ENCODE assay signal across 34 mouse cellular contexts in the genomic region with DNA sequence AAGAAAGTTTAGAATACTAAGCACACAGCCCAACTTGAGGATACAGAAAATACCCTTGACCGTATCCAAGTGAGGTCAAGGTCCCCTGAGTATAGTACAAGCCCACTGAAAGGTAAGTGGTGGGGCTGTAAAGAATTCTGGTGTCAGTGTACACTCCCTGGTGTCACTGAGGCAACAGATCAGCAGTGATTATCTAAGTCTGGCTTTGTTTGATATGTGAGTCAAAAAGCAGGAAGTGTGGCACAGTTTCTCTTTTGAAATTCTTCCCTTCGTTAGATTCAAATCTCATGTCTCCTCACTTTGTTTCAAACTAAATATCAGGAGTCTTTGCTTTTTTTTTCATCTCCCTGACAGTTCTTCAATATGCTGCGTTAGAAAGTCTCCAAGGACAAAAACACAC. TPM values are rescaled to one million over a fixed set of nuclear protein-coding genes. Genes with fewer than 3 reads are reported as not detected.
DNase-seq lines count a peak whose midpoint lies in the region; ATAC-seq and TF ChIP-seq lines count a peak whose summit lies in the region.
"Had no signal": no experiment of that assay in that cellular context is flagged by ENCODE, and none has a peak within 500 bp of the region (broad histone marks: within the 10 kb centered on the region; RNA-seq: fewer than 3 reads in every experiment).

No protein-coding gene starts in this region.

- no peaks in the 10 kb centered on the region for H3K9me3 ChIP-seq in hindbrain, postnatal 0 days (ENCODE audit: low read length)
- no peaks in the 10 kb centered on the region for H3K9me3 ChIP-seq in hindbrain, embryonic 16.5 days (ENCODE audit: control insufficient read depth, low read length)
- H3K9me3 ChIP-seq in ES-Bruce4 (replicated peaks; ENCODE audit: control insufficient read depth, insufficient read depth, low read length, poor library complexity, severe bottlenecking) = no peaks in the 10 kb centered on the region
- no peaks in the 10 kb centered on the region for H3K9me3 ChIP-seq in forebrain, embryonic 10.5 days
- H3K9me3 ChIP-seq: embryonic facial prominence, embryonic 12.5 days; embryonic facial prominence, embryonic 15.5 days; forebrain, embryonic 12.5 days; forebrain, embryonic 15.5 days; G1E; heart, embryonic 12.5 days; heart, embryonic 15.5 days; hindbrain, embryonic 10.5 days; hindbrain, embryonic 13.5 days had no signal

- no peak overlapping the region for H3K4me2 ChIP-seq in hindbrain, postnatal 0 days (ENCODE audit: low read depth, low read length)
- H3K4me2 ChIP-seq in hindbrain, embryonic 16.5 days (ENCODE audit: low read length) = no peak overlapping the region
- H3K4me2 ChIP-seq in myocyte (ENCODE audit: low read depth) = peak overlapping the region; percentile 9
- H3K4me2 ChIP-seq: embryonic facial prominence, embryonic 12.5 days; embryonic facial prominence, embryonic 15.5 days; forebrain, embryonic 12.5 days; forebrain, embryonic 15.5 days; heart, embryonic 12.5 days; heart, embryonic 15.5 days; hindbrain, embryonic 13.5 days had no signal

- TF ChIP-seq EP300 in ES-Bruce4 (IDR thresholded peaks at IDR 0.05; ENCODE audit: insufficient read depth, low read depth, low read length) = no peak

- no peak overlapping the region for H3ac ChIP-seq in myocyte (ENCODE audit: control insufficient read depth, insufficient read length)

- TF ChIP-seq CTCF in hindbrain, postnatal 0 days (IDR thresholded peaks at IDR 0.05; ENCODE audit: low read depth) = no peak
- no peak for TF ChIP-seq CTCF in ES-Bruce4 (IDR thresholded peaks at IDR 0.05; ENCODE audit: low read depth, low read length)
- TF ChIP-seq CTCF in lung, adult 2 months (IDR thresholded peaks at IDR 0.05; ENCODE audit: insufficient read depth, low read length) = no peak

- TF ChIP-seq POLR2A in ES-Bruce4 (IDR thresholded peaks at IDR 0.05; ENCODE audit: insufficient read depth, low read length) (no peak), myocyte (IDR thresholded peaks at IDR 0.05; ENCODE audit: insufficient read length, low read depth) (no peak)
- no peak for TF ChIP-seq POLR2A in lung, adult 2 months (IDR thresholded peaks at IDR 0.05; ENCODE audit: borderline replicate concordance, extremely low read depth, low read depth, low read length)

- 54% methylated on average over 3 of the region's 3 CpGs for WGBS in hindbrain, postnatal 0 days
- 58% methylated on average over 3 of the region's 3 CpGs for WGBS in hindbrain, embryonic 16.5 days
- 80% methylated on average over 3 of the region's 3 CpGs for WGBS in forebrain, embryonic 10.5 days
- 34% methylated on average over 3 of the region's 3 CpGs for WGBS in lung, adult 2 months

- no peak for ATAC-seq in hindbrain, postnatal 0 days
- no peak for ATAC-seq in hindbrain, embryonic 16.5 days
- ATAC-seq: forebrain, embryonic 15.5 days; intestine, postnatal 0 days had no signal

- no peaks in the 10 kb centered on the region for H3K27me3 ChIP-seq in hindbrain, postnatal 0 days (ENCODE audit: insufficient read depth, low read length)
- H3K27me3 ChIP-seq in hindbrain, embryonic 16.5 days (replicated peaks; ENCODE audit: control insufficient read depth, insufficient read depth, low read length) = no peaks in the 10 kb centered on the region
- H3K27me3 ChIP-seq in ES-Bruce4 (ENCODE audit: control insufficient read depth, insufficient read depth, low read length, poor library complexity, severe bottlenecking) = no peaks in the 10 kb centered on the region
- H3K27me3 ChIP-seq in myocyte (ENCODE audit: control insufficient read depth, insufficient read depth, insufficient read length) = peaks cover 8% of the 10 kb centered on the region
- H3K27me3 ChIP-seq in forebrain, embryonic 10.5 days (ENCODE audit: poor library complexity, severe bottlenecking) = no peaks in the 10 kb centered on the region
- H3K27me3 ChIP-seq: embryonic facial prominence, embryonic 15.5 days; forebrain, embryonic 12.5 days; forebrain, embryonic 15.5 days had no signal

- H3K27ac ChIP-seq in hindbrain, postnatal 0 days = peak overlapping the region; percentile 15; the same call in 1 of the 2 replicates
- no peak overlapping the region for H3K27ac ChIP-seq in hindbrain, embryonic 16.5 days (ENCODE audit: low read depth, low read length)
- peak overlapping the region; percentile 36; the same call in 1 of the 2 replicates for H3K27ac ChIP-seq in ES-Bruce4 (ENCODE audit: insufficient read depth, low read length)
- no peak overlapping the region for H3K27ac ChIP-seq in forebrain, embryonic 10.5 days
- H3K27ac ChIP-seq: embryonic facial prominence, embryonic 12.5 days; embryonic facial prominence, embryonic 15.5 days; forebrain, embryonic 12.5 days; forebrain, embryonic 15.5 days; gastrocnemius, adult 2 months; heart, embryonic 15.5 days; hindbrain, embryonic 10.5 days; hindbrain, embryonic 13.5 days had no signal

- H3K9ac ChIP-seq in hindbrain, postnatal 0 days (replicated peaks; ENCODE audit: low read length) = no peak overlapping the region
- H3K9ac ChIP-seq in hindbrain, embryonic 16.5 days (ENCODE audit: low read depth, low read length) = no peak overlapping the region
- no peak overlapping the region for H3K9ac ChIP-seq in ES-Bruce4 (ENCODE audit: low read depth, poor library complexity, severe bottlenecking)
- H3K9ac ChIP-seq: embryonic facial prominence, embryonic 12.5 days; embryonic facial prominence, embryonic 15.5 days; forebrain, embryonic 12.5 days; forebrain, embryonic 15.5 days; heart, embryonic 12.5 days; heart, embryonic 15.5 days; hindbrain, embryonic 13.5 days had no signal

- no peaks in the 10 kb centered on the region for H3K79me2 ChIP-seq in myocyte (ENCODE audit: control insufficient read depth, insufficient read depth)

- H3K4me3 ChIP-seq in hindbrain, postnatal 0 days (ENCODE audit: low read length) = no peak overlapping the region
- no peak overlapping the region for H3K4me3 ChIP-seq in hindbrain, embryonic 16.5 days (ENCODE audit: low read length)
- H3K4me3 ChIP-seq in ES-Bruce4 (ENCODE audit: low read depth, low read length) (no peak overlapping the region), myocyte (no peak overlapping the region)
- H3K4me3 ChIP-seq in forebrain, embryonic 10.5 days = no peak overlapping the region
- no peak overlapping the region for H3K4me3 ChIP-seq in lung, adult 2 months (replicated peaks; ENCODE audit: extremely low read depth, low read depth, low read length)
- H3K4me3 ChIP-seq: embryonic facial prominence, embryonic 12.5 days; embryonic facial prominence, embryonic 15.5 days; forebrain, embryonic 12.5 days; forebrain, embryonic 15.5 days; gastrocnemius, adult 2 months; heart, embryonic 12.5 days; heart, embryonic 15.5 days; hindbrain, embryonic 10.5 days; hindbrain, embryonic 13.5 days had no signal

- H3K4me1 ChIP-seq in hindbrain, postnatal 0 days (ENCODE audit: insufficient read depth, low read length) = no peaks in the 10 kb centered on the region
- H3K4me1 ChIP-seq in hindbrain, embryonic 16.5 days (ENCODE audit: control insufficient read depth, insufficient read depth, low read depth, low read length) = no peaks in the 10 kb centered on the region
- peaks cover 11% of the 10 kb centered on the region for H3K4me1 ChIP-seq in ES-Bruce4 (ENCODE audit: control insufficient read depth, insufficient read depth, low read length)
- peaks cover 35% of the 10 kb centered on the region for H3K4me1 ChIP-seq in forebrain, embryonic 10.5 days
- H3K4me1 ChIP-seq in lung, adult 2 months (ENCODE audit: control insufficient read depth, insufficient read depth, low read length) = no peaks in the 10 kb centered on the region; the same call in 1 of the 2 replicates
- H3K4me1 ChIP-seq: embryonic facial prominence, embryonic 15.5 days; heart, embryonic 12.5 days; heart, embryonic 15.5 days had no signal

- no peaks in the 10 kb centered on the region for H3K36me3 ChIP-seq in hindbrain, postnatal 0 days (ENCODE audit: insufficient read depth, low read length)
- no peaks in the 10 kb centered on the region for H3K36me3 ChIP-seq in hindbrain, embryonic 16.5 days (ENCODE audit: control insufficient read depth, insufficient read depth, low read length)
- H3K36me3 ChIP-seq in ES-Bruce4 (ENCODE audit: control insufficient read depth, insufficient read depth, low read length, poor library complexity, severe bottlenecking) = no peaks in the 10 kb centered on the region
- no peaks in the 10 kb centered on the region for H3K36me3 ChIP-seq in myocyte (ENCODE audit: control insufficient read depth, insufficient read depth)
- H3K36me3 ChIP-seq in forebrain, embryonic 10.5 days (replicated peaks) = no peaks in the 10 kb centered on the region
- H3K36me3 ChIP-seq: embryonic facial prominence, embryonic 12.5 days; embryonic facial prominence, embryonic 15.5 days; forebrain, embryonic 12.5 days; forebrain, embryonic 15.5 days; G1E; heart, embryonic 12.5 days; heart, embryonic 15.5 days; hindbrain, embryonic 10.5 days; hindbrain, embryonic 13.5 days had no signal

- no peak for DNase-seq in hindbrain, postnatal 0 days (ENCODE audit: low spot score)
- DNase-seq in R1 (ENCODE audit: low read depth, low spot score) = peak; percentile 65
- DNase-seq in adrenal gland, adult (ENCODE audit: inconsistent age in 2 of 2, low spot score in 1 of 2) = no peak
- DNase-seq in forebrain, embryonic 10.5 days (ENCODE audit: extremely low spot score, low spot score) = no peak
- no peak for DNase-seq in lung, adult 2 months
- DNase-seq: adrenal gland, adult 2 months; adrenal gland, postnatal 14 days; B cell, adult 2 months; cerebellum, adult 11 months; cerebellum, adult 2 months; cerebellum, adult 9-11 months; cerebellum, postnatal 25 days; gastrocnemius, adult 2 months; gastrocnemius, postnatal 14 days; heart, adult 11 months; heart, postnatal 10 days; heart, postnatal 36 days had no signal

RNA-seq across cellular contexts. Expression of a gene that starts 18.4 kb away (rescaled TPM):
- 1.2 and 3.0 TPM in 2 replicates for total RNA-seq in hindbrain, postnatal 0 days (2014; rRNA removed)
- 0.56 and 0.82 TPM in 2 replicates for polyA plus RNA-seq in hindbrain, postnatal 0 days (2015; fragmentation: Nextera tagmentation; extraction: Ambion mirVana)
- polyA plus RNA-seq in hindbrain, embryonic 16.5 days (2015; fragmentation: Nextera tagmentation; extraction: Ambion mirVana) = 1.8 and 2.1 TPM in 2 replicates
- polyA plus RNA-seq in ES-Bruce4 (2011; ENCODE audit: insufficient read depth, insufficient read length, low read depth, missing spikeins) (0.33 and 0.40 TPM in 2 replicates), myocyte (2012; fragmentation: generic; extraction: Trizol) (not detected)
- 1.0 and 1.9 TPM in 2 replicates for polyA plus RNA-seq in forebrain, embryonic 10.5 days (2016; fragmentation: Nextera tagmentation; extraction: Ambion mirVana)
- not detected in 2 replicates for polyA plus RNA-seq in lung, adult 2 months (2012; rRNA removed)
- total RNA-seq: adrenal gland, adult 2 months; adrenal gland, postnatal 14 days; adrenal gland, postnatal 4 days; common myeloid progenitor, adult 5-6 weeks; gastrocnemius, adult 2 months; gastrocnemius, postnatal 14 days; gastrocnemius, postnatal 4 days; heart, postnatal 10 days; heart, postnatal 36 days had no signal
- polyA plus RNA-seq: adrenal gland, adult 2 months; G1E; heart, embryonic 12.5 days; heart, embryonic 15.5 days; intestine, embryonic 14.5 days; intestine, postnatal 0 days had no signal

RNA-seq across cellular contexts. Expression of a gene that starts 32.9 kb away (rescaled TPM):
- 46.2 and 51.3 TPM in 2 replicates for total RNA-seq in hindbrain, postnatal 0 days (2014; rRNA removed)
- polyA plus RNA-seq in hindbrain, postnatal 0 days (2015; fragmentation: Nextera tagmentation; extraction: Ambion mirVana) = 31.0 and 31.1 TPM in 2 replicates
- 14.9 and 15.2 TPM in 2 replicates for polyA plus RNA-seq in hindbrain, embryonic 16.5 days (2015; fragmentation: Nextera tagmentation; extraction: Ambion mirVana)
- polyA plus RNA-seq in ES-Bruce4 (2011; ENCODE audit: insufficient read depth, insufficient read length, low read depth, missing spikeins) (24.8 and 26.6 TPM in 2 replicates), myocyte (2012; fragmentation: generic; extraction: Trizol) (0.42 TPM)
- polyA plus RNA-seq in forebrain, embryonic 10.5 days (2016; fragmentation: Nextera tagmentation; extraction: Ambion mirVana) = 20.7 and 21.5 TPM in 2 replicates
- polyA plus RNA-seq in lung, adult 2 months (2012; rRNA removed) = 0.06 TPM in 1 of 2 replicates, not detected in the other
- total RNA-seq: adrenal gland, adult 2 months; adrenal gland, postnatal 14 days; common myeloid progenitor, adult 5-6 weeks; gastrocnemius, adult 2 months; gastrocnemius, postnatal 14 days; gastrocnemius, postnatal 4 days; heart, postnatal 10 days; heart, postnatal 36 days had no signal
- polyA plus RNA-seq: G1E; intestine, embryonic 14.5 days; intestine, postnatal 0 days had no signal

RNA-seq across cellular contexts. Expression of a gene that starts 42.7 kb away (rescaled TPM):
- 234 TPM in 2 replicates for total RNA-seq in hindbrain, postnatal 0 days (2014; rRNA removed)
- 35.9 and 40.2 TPM in 2 replicates for polyA plus RNA-seq in hindbrain, postnatal 0 days (2015; fragmentation: Nextera tagmentation; extraction: Ambion mirVana)
- 7.3 and 7.8 TPM in 2 replicates for polyA plus RNA-seq in hindbrain, embryonic 16.5 days (2015; fragmentation: Nextera tagmentation; extraction: Ambion mirVana)
- polyA plus RNA-seq in ES-Bruce4 (2011; ENCODE audit: insufficient read depth, insufficient read length, low read depth, missing spikeins) = 25.2 and 27.0 TPM in 2 replicates
- 0.88 TPM for polyA plus RNA-seq in myocyte (2012; fragmentation: generic; extraction: Trizol)
- polyA plus RNA-seq in forebrain, embryonic 10.5 days (2016; fragmentation: Nextera tagmentation; extraction: Ambion mirVana) = 7.0 and 7.3 TPM in 2 replicates
- not detected in 2 replicates for polyA plus RNA-seq in lung, adult 2 months (2012; rRNA removed)
- total RNA-seq: adrenal gland, adult 2 months; adrenal gland, postnatal 14 days; common myeloid progenitor, adult 5-6 weeks; gastrocnemius, adult 2 months; gastrocnemius, postnatal 14 days; heart, postnatal 10 days; heart, postnatal 36 days had no signal
- polyA plus RNA-seq: G1E; heart, embryonic 12.5 days; heart, embryonic 15.5 days; intestine, embryonic 14.5 days; intestine, postnatal 0 days had no signal

RNA-seq across cellular contexts. Expression of a gene that starts 57.8 kb away (rescaled TPM):
- 0.93 and 4.7 TPM in 2 replicates for total RNA-seq in hindbrain, postnatal 0 days (2014; rRNA removed)
- polyA plus RNA-seq in hindbrain, postnatal 0 days (2015; fragmentation: Nextera tagmentation; extraction: Ambion mirVana) = 1.2 and 1.4 TPM in 2 replicates
- 0.80 and 0.84 TPM in 2 replicates for polyA plus RNA-seq in hindbrain, embryonic 16.5 days (2015; fragmentation: Nextera tagmentation; extraction: Ambion mirVana)
- polyA plus RNA-seq in ES-Bruce4 (2011; ENCODE audit: insufficient read depth, insufficient read length, low read depth, missing spikeins) (not detected in 2 replicates), myocyte (2012; fragmentation: generic; extraction: Trizol) (not detected)
- polyA plus RNA-seq in forebrain, embryonic 10.5 days (2016; fragmentation: Nextera tagmentation; extraction: Ambion mirVana) = 0.27 TPM in 1 of 2 replicates, not detected in the other
- polyA plus RNA-seq in lung, adult 2 months (2012; rRNA removed) = not detected in 2 replicates
- total RNA-seq: adrenal gland, adult 2 months; adrenal gland, postnatal 14 days; adrenal gland, postnatal 4 days; common myeloid progenitor, adult 5-6 weeks; gastrocnemius, adult 2 months; gastrocnemius, postnatal 14 days; gastrocnemius, postnatal 4 days; heart, postnatal 10 days; heart, postnatal 36 days had no signal
- polyA plus RNA-seq: adrenal gland, adult 2 months; embryonic facial prominence, embryonic 12.5 days; embryonic facial prominence, embryonic 15.5 days; G1E; heart, embryonic 12.5 days; heart, embryonic 15.5 days; intestine, embryonic 14.5 days; intestine, postnatal 0 days had no signal

Comparison
In these comparisons a context has a peak if more than half of its experiments do, and no peak if none do; other contexts are left out.
1. H3K27ac ChIP-seq: peak in hindbrain, postnatal 0 days (single experiment) and ES-Bruce4 (single experiment); none in hindbrain, embryonic 16.5 days (single experiment) and forebrain, embryonic 10.5 days (single experiment).
2. RNA of a gene that starts 32.9 kb away (polyA plus RNA-seq): 31.0 to 31.1 TPM in hindbrain, postnatal 0 days, 24.8 to 26.6 TPM in ES-Bruce4, 20.7 to 21.5 TPM in forebrain, embryonic 10.5 days and 14.9 to 15.2 TPM in hindbrain, embryonic 16.5 days; 0.42 TPM in myocyte (single experiment) and 0.06 TPM in lung, adult 2 months; every median in the first group is over 10 times any median in the second.